Mouse (Mus musculus) midbrain, embryonic 12.5 days (tissue): Measurements from ENCODE around the gene Ap2b1. TPM values are rescaled to one million over a fixed set of nuclear protein-coding genes. Genes with fewer than 3 reads are reported as not detected.

ENCODE experiments used
- ATAC-seq: fragments of 200-750 bp; cut with Nextera tagmentation; 2 replicates; pipeline ENCODE4 v1.8.0; 2017; ENCODE audit warnings: low read depth, moderate TSS enrichment, moderate library complexity; ENCODE audit not compliant: low FRiP score
- H3K27ac ChIP-seq: fragments of 300-500 bp; sonication (generic); replicated peaks from 2 replicates; pipeline ENCODE4 v1.5.1; 2016; ENCODE audit warnings: mild to moderate bottlenecking
- H3K27me3 ChIP-seq: fragments of 300-500 bp; sonication (generic); 2 replicates; pipeline ENCODE4 v1.6.1; 2016; ENCODE audit warnings: mild to moderate bottlenecking
- H3K36me3 ChIP-seq: fragments of 300-500 bp; sonication (generic); 2 replicates; pipeline ENCODE4 v1.6.1; 2016
- H3K4me1 ChIP-seq: fragments of 300-500 bp; sonication (generic); 2 replicates; pipeline ENCODE4 v1.6.1; 2016
- H3K4me2 ChIP-seq: fragments of 300-500 bp; sonication (generic); replicated peaks from 2 replicates; pipeline ENCODE4 v1.6.1; 2016; ENCODE audit warnings: mild to moderate bottlenecking, moderate library complexity
- H3K4me3 ChIP-seq: fragments of 300-500 bp; sonication (generic); 2 replicates; pipeline ENCODE4 v1.5.1; 2016; ENCODE audit warnings: mild to moderate bottlenecking
- H3K9ac ChIP-seq: fragments of 300-500 bp; sonication (generic); replicated peaks from 2 replicates; pipeline ENCODE4 v1.6.1; 2016; ENCODE audit warnings: mild to moderate bottlenecking, moderate library complexity
- H3K9me3 ChIP-seq: fragments of 300-500 bp; sonication (generic); 2 replicates; pipeline ENCODE4 v1.6.1; 2016; ENCODE audit warnings: mild to moderate bottlenecking
- WGBS: fragments of 180-500 bp; shearing (Covaris S2); methylation state at CpG from one replicate; pipeline ENCODE4 v1.1.7; 2016; 5-methylcytosine and 5-hydroxymethylcytosine counted together
- polyA plus RNA-seq: library from polyadenylated mRNA; unstranded; fragments of >200 nt; fragmentation: Nextera tagmentation; extraction: Ambion mirVana; gene quantifications from 2 replicates; pipeline ENCODE4 v1.2.1, GENCODE M21; 2016

Ap2b1 gene
- polyA plus RNA-seq, 1 experiment from 2014 or later = 107 TPM

DNA sequence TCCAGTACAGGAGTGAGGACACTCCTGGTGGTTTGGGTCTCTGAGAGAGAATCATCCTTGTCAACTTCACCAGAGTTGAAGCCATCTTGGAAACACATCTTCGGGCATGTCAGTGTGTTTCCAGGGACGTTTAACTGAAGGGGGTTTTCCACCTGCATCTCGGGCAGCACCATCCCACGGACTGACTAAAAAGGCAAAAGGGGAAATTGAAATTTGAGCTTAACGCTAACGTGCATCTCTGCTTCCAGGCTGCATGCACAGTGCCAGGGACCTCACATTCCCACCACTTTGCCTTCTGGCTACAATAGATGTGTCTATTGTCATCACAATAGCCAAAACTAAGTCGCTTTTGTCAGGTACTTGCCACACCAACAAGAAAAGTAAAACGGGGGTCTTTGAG lies 109.4 kb downstream of the Ap2b1 start:
- Histone ChIP-seq H3K36me3 (peaks cover 8% of the 10 kb centered on the region; the same call in 1 of the 2 replicates), H3K27ac (no peak overlapping the region), H3K27me3 (peaks cover 15% of the 10 kb centered on the region), H3K9ac (no peak overlapping the region), H3K9me3 (no peaks in the 10 kb centered on the region), H3K4me3 (no peak overlapping the region), H3K4me2 (no peak overlapping the region), H3K4me1 (peaks cover 15% of the 10 kb centered on the region)
- no peak for ATAC-seq
- WGBS = 45% methylated on average over 8 of the region's 8 CpGs

DNA sequence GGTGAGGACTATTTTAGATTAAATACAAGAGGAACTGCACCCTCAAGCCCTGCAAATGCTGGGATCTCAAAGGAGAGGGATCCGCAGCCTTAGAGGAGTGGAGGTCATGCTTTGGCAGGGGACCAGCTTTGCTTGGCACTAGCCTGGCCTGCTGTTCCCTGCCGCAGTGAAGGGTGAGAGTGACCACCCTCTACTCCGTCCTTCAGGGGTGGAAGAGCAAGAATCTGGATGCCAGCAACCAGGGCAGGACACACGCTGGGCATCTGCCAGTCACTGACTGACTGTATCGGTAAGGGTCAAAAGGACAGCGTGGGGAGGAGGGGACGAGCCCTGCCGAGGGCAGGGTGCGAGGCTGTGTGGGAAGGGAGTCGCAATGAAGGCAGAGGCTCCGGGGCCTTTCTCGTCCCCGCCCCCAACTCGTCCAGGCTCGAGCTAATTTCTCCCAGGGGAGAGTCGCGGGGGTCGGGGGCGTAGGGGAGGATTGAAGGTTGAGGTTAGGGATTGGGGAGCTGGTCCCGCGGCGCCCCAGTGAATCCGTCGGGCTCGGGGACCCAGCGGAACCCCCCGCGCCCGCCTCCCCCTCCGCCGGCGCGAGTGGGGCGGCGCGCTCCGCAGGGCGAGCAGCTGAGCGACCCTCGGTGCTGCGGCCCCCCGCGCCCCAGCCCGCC lies 110.4 kb downstream of the Ap2b1 start, which contains the start of gene Rasl10b:
Rasl10b (plus strand) TSS at position 51 of the 668 bp plus-strand sequence.
- H3K36me3 ChIP-seq = no peaks in the 10 kb centered on the region
- H3K4me1 ChIP-seq = peaks cover 15% of the 10 kb centered on the region
- H3K27me3 ChIP-seq = peaks cover 15% of the 10 kb centered on the region
- under 1% methylated on average over 18 of the region's 44 CpGs for WGBS
- peak; percentile 80 for ATAC-seq
- H3K27ac ChIP-seq = peak within 1 kb of the TSS; percentile 31; the same call in 1 of the 2 replicates
- H3K9me3 ChIP-seq = no peaks in the 10 kb centered on the region
- H3K9ac ChIP-seq = peak within 1 kb of the TSS; percentile 87
- peak within 1 kb of the TSS; percentile 84 for H3K4me3 ChIP-seq
- H3K4me2 ChIP-seq = peak within 1 kb of the TSS; percentile 89

DNA sequence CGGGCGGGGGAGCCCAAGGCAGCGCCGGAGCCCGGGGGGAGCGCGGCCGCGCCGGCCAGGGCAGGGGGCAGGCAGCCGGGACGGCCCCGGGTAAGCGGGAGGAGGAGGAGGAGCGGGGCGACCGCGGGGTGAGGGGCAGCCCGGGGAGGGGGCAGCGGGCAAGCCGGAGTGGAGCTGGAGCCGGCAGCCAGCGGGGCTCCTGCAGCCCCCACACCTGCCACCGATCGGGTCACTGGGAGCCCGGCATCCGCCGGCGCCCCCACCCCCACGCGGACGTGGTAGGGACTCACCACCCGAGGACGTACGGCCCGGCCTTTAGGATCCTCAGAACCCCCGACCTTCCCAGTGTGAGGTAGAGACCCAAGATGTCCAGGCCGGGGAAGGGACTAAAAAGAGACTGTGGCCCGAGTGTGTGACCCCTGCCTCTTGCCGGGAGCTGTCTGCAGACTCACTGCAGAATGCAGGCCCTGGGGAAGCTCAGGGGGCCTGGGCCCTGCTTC lies 111.0 kb downstream of the Ap2b1 start:
- peak overlapping the region; percentile 31; the same call in 1 of the 2 replicates for H3K27ac ChIP-seq
- peaks cover 15% of the 10 kb centered on the region for H3K4me1 ChIP-seq
- peak overlapping the region; percentile 87 for H3K9ac ChIP-seq
- H3K9me3 ChIP-seq = no peaks in the 10 kb centered on the region
- WGBS = under 1% methylated on average over 24 of the region's 40 CpGs
- peak overlapping the region; percentile 89 for H3K4me2 ChIP-seq
- H3K36me3 ChIP-seq = no peaks in the 10 kb centered on the region
- peaks cover 15% of the 10 kb centered on the region for H3K27me3 ChIP-seq
- ATAC-seq = peak; percentile 67
- H3K4me3 ChIP-seq = peak overlapping the region; percentile 84

DNA sequence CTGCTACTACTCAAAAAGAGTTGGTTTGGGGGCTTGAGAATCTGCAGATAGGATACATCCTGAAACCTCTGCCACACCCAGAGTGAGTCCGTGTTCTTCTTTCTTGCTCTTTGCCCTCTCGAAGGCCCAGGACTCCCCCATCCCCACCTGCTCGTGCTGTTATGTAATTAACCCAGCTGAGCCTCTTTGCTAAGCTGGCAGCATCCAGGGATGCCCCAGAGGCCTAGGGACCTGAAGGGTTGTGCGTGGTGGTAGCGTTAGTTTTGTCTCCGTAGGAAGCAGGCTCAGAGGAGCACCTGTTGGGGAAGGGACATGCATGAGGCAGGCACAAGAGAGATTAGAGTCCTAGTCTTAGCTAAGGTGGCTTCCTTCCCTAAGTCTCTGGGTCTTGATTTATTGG lies 111.7 kb downstream of the Ap2b1 start:
- H3K4me3 ChIP-seq = peak overlapping the region; percentile 84
- no peaks in the 10 kb centered on the region for H3K9me3 ChIP-seq
- peaks cover 15% of the 10 kb centered on the region for H3K4me1 ChIP-seq
- H3K9ac ChIP-seq = peak overlapping the region; percentile 87; the same call in 1 of the 2 replicates
- 29% methylated on average over 6 of the region's 6 CpGs for WGBS
- peak overlapping the region; percentile 89 for H3K4me2 ChIP-seq
- H3K36me3 ChIP-seq = no peaks in the 10 kb centered on the region
- H3K27ac ChIP-seq = no peak overlapping the region
- no peak for ATAC-seq
- H3K27me3 ChIP-seq = peaks cover 15% of the 10 kb centered on the region

GRCm38 (mm10) chr11:83417080-83417479 lies 118.3 kb downstream of the Ap2b1 start:
- H3K4me1 ChIP-seq = peaks cover 11% of the 10 kb centered on the region
- no peak overlapping the region for H3K4me2 ChIP-seq
- no peak overlapping the region for H3K9ac ChIP-seq
- 19% methylated on average over 5 of the region's 5 CpGs for WGBS
- no peak for ATAC-seq
- H3K27me3 ChIP-seq = peaks cover 69% of the 10 kb centered on the region
- no peaks in the 10 kb centered on the region for H3K36me3 ChIP-seq
- H3K9me3 ChIP-seq = no peaks in the 10 kb centered on the region
- H3K27ac ChIP-seq = no peak overlapping the region
- H3K4me3 ChIP-seq = no peak overlapping the region

- ATAC-seq = no peak
- Histone ChIP-seq H3K9me3 (no peaks in the 10 kb centered on the region), H3K27me3 (peaks cover 69% of the 10 kb centered on the region), H3K36me3 (no peaks in the 10 kb centered on the region), H3K4me1 (peaks cover 11% of the 10 kb centered on the region), H3K9ac (no peak overlapping the region), H3K4me3 (no peak overlapping the region), H3K4me2 (no peak overlapping the region), H3K27ac (no peak overlapping the region)
- 82% methylated on average over 7 of the region's 7 CpGs for WGBS
Measured at GRCm38 (mm10) chr11:83417708-83418107, 118.9 kb downstream of the Ap2b1 start.

DNA sequence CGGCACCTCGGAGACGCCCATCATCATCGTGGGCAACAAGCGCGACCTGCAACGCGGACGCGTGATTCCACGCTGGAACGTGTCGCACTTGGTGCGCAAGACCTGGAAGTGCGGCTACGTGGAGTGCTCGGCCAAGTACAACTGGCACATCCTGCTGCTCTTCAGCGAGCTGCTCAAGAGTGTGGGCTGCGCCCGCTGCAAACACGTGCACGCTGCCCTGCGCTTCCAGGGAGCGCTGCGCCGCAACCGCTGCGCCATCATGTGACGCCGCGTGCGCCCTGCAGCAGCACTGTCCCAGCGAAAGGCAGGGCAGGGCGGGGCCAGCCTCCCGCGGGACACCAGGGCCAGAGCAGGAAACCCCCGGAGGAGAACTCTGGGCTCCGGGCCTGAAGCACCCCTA lies 119.7 kb downstream of the Ap2b1 start:
- H3K4me3 ChIP-seq = peak overlapping the region; percentile 24; the same call in 1 of the 2 replicates
- WGBS = 7% methylated on average over 38 of the region's 38 CpGs
- peaks cover 71% of the 10 kb centered on the region for H3K27me3 ChIP-seq
- H3K27ac ChIP-seq = no peak overlapping the region
- ATAC-seq = peak; percentile 38; the same call in 1 of the 2 replicates
- H3K36me3 ChIP-seq = no peaks in the 10 kb centered on the region
- no peak overlapping the region for H3K9ac ChIP-seq
- peak overlapping the region; percentile 41 for H3K4me2 ChIP-seq
- H3K9me3 ChIP-seq = no peaks in the 10 kb centered on the region
- peaks cover 11% of the 10 kb centered on the region for H3K4me1 ChIP-seq

DNA sequence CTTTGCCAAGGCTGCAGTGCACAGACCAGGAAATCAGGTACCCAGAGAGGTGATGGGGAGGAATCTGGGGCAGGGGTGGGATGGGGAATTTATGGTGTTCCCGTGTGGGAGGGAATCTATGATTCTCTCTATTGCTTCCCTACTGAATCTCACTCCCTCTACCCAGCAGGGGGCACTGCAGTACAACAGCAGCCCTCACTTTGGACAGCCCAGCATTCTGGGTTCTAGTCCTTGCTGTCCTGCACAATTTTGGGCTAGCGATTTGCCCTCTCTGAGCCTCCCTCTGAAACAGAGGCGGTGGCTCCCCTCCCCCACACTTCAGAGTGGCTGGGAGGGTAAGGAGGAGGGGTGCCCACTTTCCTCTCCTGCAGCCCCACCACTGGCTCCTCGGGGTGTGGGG lies 121.5 kb downstream of the Ap2b1 start:
- 36% methylated on average over 4 of the region's 4 CpGs for WGBS
- H3K4me1 ChIP-seq = peaks cover 11% of the 10 kb centered on the region
- H3K9ac ChIP-seq = no peak overlapping the region
- H3K9me3 ChIP-seq = no peaks in the 10 kb centered on the region
- no peak overlapping the region for H3K4me2 ChIP-seq
- H3K4me3 ChIP-seq = no peak overlapping the region
- no peaks in the 10 kb centered on the region for H3K36me3 ChIP-seq
- peaks cover 77% of the 10 kb centered on the region for H3K27me3 ChIP-seq
- H3K27ac ChIP-seq = no peak overlapping the region
- no peak for ATAC-seq

DNA sequence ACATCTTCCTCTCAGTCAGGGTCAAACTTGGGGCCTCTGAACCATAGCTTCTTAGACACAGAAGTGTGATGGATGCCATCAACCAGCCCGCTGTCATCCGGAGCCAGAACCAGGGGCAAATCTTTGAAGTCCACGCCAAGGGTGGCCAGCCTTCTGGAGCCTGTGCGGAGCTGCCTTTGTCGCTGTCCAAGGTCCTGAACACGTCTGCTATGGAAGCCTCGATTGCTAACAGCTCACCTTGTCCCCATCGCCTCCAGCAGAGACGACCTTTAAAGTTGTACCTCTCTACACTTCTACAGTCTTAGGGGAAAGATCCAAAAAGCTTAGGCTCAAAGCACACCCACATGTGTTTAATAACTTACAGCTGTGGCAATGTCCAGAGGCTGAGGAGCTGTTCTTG lies 122.5 kb downstream of the Ap2b1 start:
- WGBS = 6% methylated on average over 9 of the region's 9 CpGs
- Histone ChIP-seq H3K4me1 (peaks cover 11% of the 10 kb centered on the region), H3K4me2 (no peak overlapping the region), H3K36me3 (no peaks in the 10 kb centered on the region), H3K4me3 (no peak overlapping the region), H3K9ac (no peak overlapping the region), H3K27me3 (peaks cover 73% of the 10 kb centered on the region), H3K9me3 (no peaks in the 10 kb centered on the region), H3K27ac (no peak overlapping the region)
- ATAC-seq = no peak

GRCm38 (mm10) chr11:83424681-83425080 lies 125.9 kb downstream of the Ap2b1 start:
- H3K27me3 ChIP-seq = peaks cover 71% of the 10 kb centered on the region
- H3K4me3 ChIP-seq = no peak overlapping the region
- no peaks in the 10 kb centered on the region for H3K36me3 ChIP-seq
- H3K4me1 ChIP-seq = peaks cover 3% of the 10 kb centered on the region; the same call in 1 of the 2 replicates
- ATAC-seq = peak; percentile 34; the same call in 1 of the 2 replicates
- no peak overlapping the region for H3K4me2 ChIP-seq
- H3K9me3 ChIP-seq = no peaks in the 10 kb centered on the region
- 10% methylated on average over 8 of the region's 8 CpGs for WGBS
- no peak overlapping the region for H3K9ac ChIP-seq
- no peak overlapping the region for H3K27ac ChIP-seq

DNA sequence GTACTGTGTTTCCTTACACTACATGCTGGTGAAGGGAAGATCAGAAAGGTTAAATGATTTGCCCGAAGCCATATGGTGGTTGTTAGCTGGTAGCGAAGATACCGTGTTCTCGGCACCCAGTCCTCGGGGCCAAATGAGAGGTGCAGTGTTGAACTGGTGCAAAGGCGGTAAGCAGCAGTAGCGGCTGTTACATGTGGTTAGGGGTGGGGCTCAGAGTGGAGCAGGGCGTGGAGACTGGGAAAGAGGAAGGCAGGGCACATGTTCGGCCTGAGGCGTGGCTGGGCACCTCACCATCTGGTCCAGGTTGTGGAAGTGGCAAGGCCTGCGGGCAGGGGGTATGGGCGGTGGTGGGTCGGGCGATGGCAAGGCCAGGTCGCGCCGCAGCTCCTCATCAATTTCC lies 128.1 kb downstream of the Ap2b1 start:
- Histone ChIP-seq H3K9me3 (no peaks in the 10 kb centered on the region), H3K9ac (no peak overlapping the region), H3K36me3 (no peaks in the 10 kb centered on the region), H3K27me3 (peaks cover 51% of the 10 kb centered on the region), H3K27ac (no peak overlapping the region), H3K4me1 (peaks cover 3% of the 10 kb centered on the region; the same call in 1 of the 2 replicates), H3K4me3 (no peak overlapping the region), H3K4me2 (no peak overlapping the region)
- ATAC-seq = no peak
- WGBS = 48% methylated on average over 12 of the region's 17 CpGs

- no peak within 1 kb of the TSS for H3K27ac ChIP-seq
- H3K4me3 ChIP-seq = no peak within 1 kb of the TSS
- ATAC-seq = no peak
- H3K9me3 ChIP-seq = no peaks in the 10 kb centered on the region
- 56% methylated on average over 5 of the region's 5 CpGs for WGBS
- peaks cover 3% of the 10 kb centered on the region; the same call in 1 of the 2 replicates for H3K4me1 ChIP-seq
- H3K27me3 ChIP-seq = peaks cover 35% of the 10 kb centered on the region
- H3K4me2 ChIP-seq = no peak within 1 kb of the TSS
- H3K36me3 ChIP-seq = no peaks in the 10 kb centered on the region
- H3K9ac ChIP-seq = no peak within 1 kb of the TSS
Measured at GRCm38 (mm10) chr11:83429355-83429754, 130.5 kb downstream of the Ap2b1 start, which contains the start of gene Gas2l2. TSS of gene Gas2l2 (minus strand) at chr11:83429455.
